Mouse (Mus musculus) midbrain, postnatal 0 days (tissue): Measurements from ENCODE around the gene Ccdc36. TPM values are rescaled to one million over a fixed set of nuclear protein-coding genes. Genes with fewer than 3 reads are reported as not detected.
A peak's percentile ranks its signal among the peaks of the same experiment; 100 is the strongest.

Experiments used
- ATAC-seq: fragments of 200-750 bp; cut with Nextera tagmentation; 2 replicates; pipeline ENCODE4 v1.8.0; 2017; ENCODE audit warnings: moderate number of reproducible peaks, mild to moderate bottlenecking, moderate TSS enrichment, moderate library complexity; ENCODE audit not compliant: low FRiP score
- DNase-seq: peaks from one replicate; pipeline ENCODE4 v3.0.0-alpha.2; 2015; ENCODE audit warnings: low spot score
- H3K27ac ChIP-seq: fragments of 300-500 bp; sonication (generic); 2 replicates; pipeline ENCODE4 v1.5.1; 2014; ENCODE audit warnings: low read depth, mild to moderate bottlenecking, low read length, mixed read lengths
- H3K27me3 ChIP-seq: fragments of 300-500 bp; sonication (generic); 2 replicates; pipeline ENCODE4 v1.6.1; 2014; ENCODE audit warnings: low read length, control low read depth, mixed read lengths; ENCODE audit not compliant: insufficient read depth
- H3K36me3 ChIP-seq: fragments of 300-500 bp; sonication (generic); 2 replicates; pipeline ENCODE4 v1.6.1; 2014; ENCODE audit warnings: low read length, control low read depth, mixed read lengths; ENCODE audit not compliant: insufficient read depth
- H3K4me1 ChIP-seq: fragments of 300-500 bp; sonication (generic); 2 replicates; pipeline ENCODE4 v1.6.1; 2014; ENCODE audit warnings: mild to moderate bottlenecking, control low read depth, antibody characterized with exemption, low read length, mixed read lengths; ENCODE audit not compliant: insufficient read depth
- H3K4me2 ChIP-seq: fragments of 300-500 bp; sonication (generic); 2 replicates; pipeline ENCODE4 v1.6.1; 2014; ENCODE audit warnings: low read depth, mild to moderate bottlenecking, low read length, mixed read lengths; ENCODE audit not compliant: poor library complexity, severe bottlenecking
- H3K4me3 ChIP-seq: fragments of 300-500 bp; sonication (generic); 2 replicates; pipeline ENCODE4 v1.5.1; 2014; ENCODE audit warnings: low read depth, mild to moderate bottlenecking, low read length, moderate library complexity
- H3K9ac ChIP-seq: fragments of 300-500 bp; sonication (generic); replicated peaks from 2 replicates; pipeline ENCODE4 v1.6.1; 2014; ENCODE audit warnings: mild to moderate bottlenecking, low read length, moderate library complexity, mixed read lengths; ENCODE audit not compliant: poor library complexity, severe bottlenecking
- H3K9me3 ChIP-seq: fragments of 300-500 bp; sonication (generic); 2 replicates; pipeline ENCODE4 v1.6.1; 2016; ENCODE audit warnings: low read length, control low read depth
- CTCF ChIP-seq: IDR thresholded peaks from 2 replicates; pipeline ENCODE4 v1.5.1; 2016; ENCODE audit warnings: antibody characterized with exemption, mild to moderate bottlenecking
- WGBS: fragments of 180-500 bp; shearing (Covaris S2); extraction: QIAGEN DNeasy Blood & Tissue Kit; methylation state at CpG from one replicate; pipeline ENCODE4 v1.1.7; 2014; 5-methylcytosine and 5-hydroxymethylcytosine counted together
- polyA plus RNA-seq: library from polyadenylated mRNA; unstranded; fragments of >200 nt; fragmentation: Nextera tagmentation; extraction: Ambion mirVana; gene quantifications from 2 replicates; pipeline ENCODE4 v1.2.1, GENCODE M21; 2015
- total RNA-seq: library from RNA; depleted of rRNA; stranded (reverse); fragments of >200 nt; gene quantifications from 2 replicates; pipeline ENCODE4 v1.2.3, GENCODE M21; 2014

Ccdc36 gene
- total and polyA plus RNA-seq, 2 experiments from 2014 or later: 1.9 to 2.0 TPM

- Histone ChIP-seq H3K27me3 (no peaks in the 10 kb centered on the region), H3K9me3 (no peaks in the 10 kb centered on the region), H3K9ac (no peak overlapping the region), H3K4me2 (no peak overlapping the region), H3K4me1 (peaks cover 14% of the 10 kb centered on the region), H3K27ac (no peak overlapping the region), H3K4me3 (no peak overlapping the region), H3K36me3 (no peaks in the 10 kb centered on the region)
- DNase-seq (no peak), ATAC-seq (no peak)
- 73% methylated on average over 12 of the region's 12 CpGs for WGBS
- TF ChIP-seq CTCF: no peak
Measured at GRCm38 (mm10) chr9:108455747-108456571, 27.7 kb upstream of the Ccdc36 start.

- Histone ChIP-seq H3K4me3 (no peak overlapping the region), H3K9ac (0 out of 2 replicates have a peak overlapping the region, but pooled peaks have one; percentile 19), H3K36me3 (no peaks in the 10 kb centered on the region), H3K9me3 (no peaks in the 10 kb centered on the region), H3K4me1 (peaks cover 28% of the 10 kb centered on the region), H3K27ac (no peak overlapping the region), H3K4me2 (no peak overlapping the region), H3K27me3 (no peaks in the 10 kb centered on the region)
- 90% methylated on average over 6 of the region's 6 CpGs for WGBS
- ATAC-seq: no peak
- no peak for DNase-seq
- TF ChIP-seq CTCF: no peak
Measured at GRCm38 (mm10) chr9:108454429-108454828, 26.1 kb upstream of the Ccdc36 start.

GRCm38 (mm10) chr9:108453458-108453857 lies 25.2 kb upstream of the Ccdc36 start:
- H3K4me3 ChIP-seq: peak overlapping the region; percentile 75
- ATAC-seq (no peak), DNase-seq (no peak)
- no peaks in the 10 kb centered on the region for H3K9me3 ChIP-seq
- H3K4me1 ChIP-seq: peaks cover 29% of the 10 kb centered on the region
- H3K4me2 ChIP-seq: peak overlapping the region; percentile 73
- no peaks in the 10 kb centered on the region for H3K27me3 ChIP-seq
- peak overlapping the region; percentile 82 for H3K27ac ChIP-seq
- peaks cover 6% of the 10 kb centered on the region for H3K36me3 ChIP-seq
- 68% methylated on average over 4 of the region's 4 CpGs for WGBS
- peak overlapping the region; percentile 90 for H3K9ac ChIP-seq
- no peak for TF ChIP-seq CTCF

- Histone ChIP-seq H3K4me1 (peaks cover 29% of the 10 kb centered on the region), H3K9ac (peak overlapping the region; percentile 90), H3K4me3 (peak overlapping the region; percentile 75), H3K4me2 (peak overlapping the region; percentile 73), H3K36me3 (peaks cover 12% of the 10 kb centered on the region), H3K27ac (peak overlapping the region; percentile 82), H3K9me3 (no peaks in the 10 kb centered on the region), H3K27me3 (no peaks in the 10 kb centered on the region)
- no peak for DNase-seq
- TF ChIP-seq CTCF: no peak
- WGBS: 27% methylated on average over 6 of the region's 6 CpGs
- peak; percentile 36 for ATAC-seq
Measured at GRCm38 (mm10) chr9:108452911-108453310, 24.6 kb upstream of the Ccdc36 start.

GRCm38 (mm10) chr9:108452291-108452906 lies 24.1 kb upstream of the Ccdc36 start:
- Histone ChIP-seq H3K4me1 (peaks cover 29% of the 10 kb centered on the region), H3K27ac (peak overlapping the region; percentile 82), H3K36me3 (peaks cover 17% of the 10 kb centered on the region), H3K4me2 (peak overlapping the region; percentile 73), H3K9ac (peak overlapping the region; percentile 90), H3K27me3 (no peaks in the 10 kb centered on the region), H3K9me3 (no peaks in the 10 kb centered on the region), H3K4me3 (peak overlapping the region; percentile 75)
- whole genome bisulfite sequencing: under 1% methylated on average over 39 of the region's 40 CpGs
- peak; percentile 93 for TF ChIP-seq CTCF
- DNase-seq (peak; percentile 94), ATAC-seq (peak; percentile 86)
